Mouse (Mus musculus) lung, embryonic 15.5 days (tissue): ENCODE results near the gene Clasp2. TPM values are rescaled to one million over a fixed set of nuclear protein-coding genes. Genes with fewer than 3 reads are reported as not detected.

Source experiments
- ATAC-seq: fragments of 200-750 bp; cut with Nextera tagmentation; 2 replicates; pipeline ENCODE4 v1.8.0; 2017; ENCODE audit warnings: moderate number of reproducible peaks, borderline replicate concordance; ENCODE audit not compliant: low FRiP score, low TSS enrichment; ENCODE audit errors: extremely low read depth
- H3K27ac ChIP-seq: fragments of 300-500 bp; sonication (generic); 2 replicates; pipeline ENCODE4 v1.5.1; 2015; ENCODE audit warnings: moderate library complexity, mild to moderate bottlenecking, inconsistent platforms
- H3K27me3 ChIP-seq: fragments of 300-500 bp; sonication (generic); 2 replicates; pipeline ENCODE4 v1.6.1; 2015; ENCODE audit warnings: inconsistent platforms
- H3K36me3 ChIP-seq: fragments of 300-500 bp; sonication (generic); 2 replicates; pipeline ENCODE4 v1.6.1; 2015; ENCODE audit warnings: inconsistent platforms
- H3K4me1 ChIP-seq: fragments of 300-500 bp; sonication (generic); 2 replicates; pipeline ENCODE4 v1.6.1; 2015; ENCODE audit warnings: inconsistent platforms
- H3K4me2 ChIP-seq: fragments of 300-500 bp; sonication (generic); 2 replicates; pipeline ENCODE4 v1.6.1; 2015; ENCODE audit warnings: inconsistent platforms, mild to moderate bottlenecking, moderate library complexity
- H3K4me3 ChIP-seq: fragments of 300-500 bp; sonication (generic); 2 replicates; pipeline ENCODE4 v1.5.1; 2015; ENCODE audit warnings: mild to moderate bottlenecking, inconsistent platforms
- H3K9ac ChIP-seq: fragments of 300-500 bp; sonication (generic); 2 replicates; pipeline ENCODE4 v1.6.1; 2015; ENCODE audit warnings: inconsistent platforms
- H3K9me3 ChIP-seq: fragments of 300-500 bp; sonication (generic); 2 replicates; pipeline ENCODE4 v1.6.1; 2016; ENCODE audit warnings: inconsistent platforms
- WGBS: fragments of 180-500 bp; shearing (Covaris S2); methylation state at CpG from one replicate; pipeline ENCODE4 v1.1.7; 2015; 5-methylcytosine and 5-hydroxymethylcytosine counted together
- polyA plus RNA-seq: library from polyadenylated mRNA; unstranded; fragments of >200 nt; fragmentation: Nextera tagmentation; extraction: Ambion mirVana; gene quantifications from 2 replicates; pipeline ENCODE4 v1.2.1, GENCODE M21; 2015

Gene Clasp2
- polyA plus RNA-seq, 1 experiment from 2014 or later, result 27.3 TPM

GRCm38 (mm10) chr9:113802734-113803133 lies 61.5 kb downstream of the Clasp2 start:
- WGBS, result 70% methylated on average over 3 of the region's 3 CpGs
- Histone ChIP-seq H3K4me2 (no peak overlapping the region), H3K9ac (no peak overlapping the region), H3K9me3 (no peaks in the 10 kb centered on the region), H3K4me1 (no peaks in the 10 kb centered on the region), H3K27ac (no peak overlapping the region), H3K4me3 (no peak overlapping the region), H3K36me3 (no peaks in the 10 kb centered on the region), H3K27me3 (no peaks in the 10 kb centered on the region)
- no peak for ATAC-seq

GRCm38 (mm10) chr9:113803751-113804150 lies 62.5 kb downstream of the Clasp2 start:
- 80% methylated on average over 2 of the region's 2 CpGs for WGBS
- Histone ChIP-seq H3K4me2 (no peak overlapping the region), H3K27me3 (no peaks in the 10 kb centered on the region)

DNA sequence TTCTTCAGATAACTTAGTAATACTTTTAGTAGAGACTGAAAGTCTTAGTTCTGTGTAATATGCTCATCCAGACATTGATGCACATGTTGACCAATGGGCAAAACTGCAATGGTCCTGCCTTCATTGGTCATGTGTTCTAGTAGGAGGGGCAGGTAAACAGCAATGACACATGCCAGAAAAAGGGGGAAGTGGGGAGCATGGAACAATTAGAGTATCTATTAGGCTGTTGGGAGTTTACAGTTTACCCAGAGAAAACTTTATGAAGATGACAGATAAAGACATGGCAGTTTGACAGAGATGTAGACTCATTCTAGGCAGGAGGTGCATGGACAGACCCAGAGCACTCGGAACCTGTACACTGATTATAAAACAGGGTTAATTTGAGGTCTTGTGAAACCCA lies 64.1 kb downstream of the Clasp2 start:
- H3K36me3 ChIP-seq, result no peaks in the 10 kb centered on the region
- ATAC-seq, result no peak
- H3K4me2 ChIP-seq, result no peak overlapping the region

More at GRCm38 (mm10) chr9:113803751-113804150, 62.5 kb downstream of the Clasp2 start:
- H3K9ac ChIP-seq, result no peak overlapping the region
- H3K9me3 ChIP-seq, result no peaks in the 10 kb centered on the region
- H3K4me1 ChIP-seq, result no peaks in the 10 kb centered on the region
- no peak for ATAC-seq
- H3K4me3 ChIP-seq, result no peak overlapping the region
- no peak overlapping the region for H3K27ac ChIP-seq
- H3K36me3 ChIP-seq, result no peaks in the 10 kb centered on the region

GRCm38 (mm10) chr9:113811327-113811726 lies 70.1 kb downstream of the Clasp2 start:
- no peak overlapping the region for H3K9ac ChIP-seq
- H3K9me3 ChIP-seq, result no peaks in the 10 kb centered on the region
- no peak overlapping the region for H3K4me2 ChIP-seq
- no peaks in the 10 kb centered on the region for H3K36me3 ChIP-seq
- no peak overlapping the region for H3K27ac ChIP-seq
- peaks cover 4% of the 10 kb centered on the region; the same call in 1 of the 2 replicates for H3K4me1 ChIP-seq
- H3K4me3 ChIP-seq, result no peak overlapping the region
- 45% methylated on average over 1 of the region's 1 CpGs for WGBS
- ATAC-seq, result no peak
- H3K27me3 ChIP-seq, result no peaks in the 10 kb centered on the region

More for the DNA sequence above, 64.1 kb downstream of the Clasp2 start:
- H3K27me3 ChIP-seq, result no peaks in the 10 kb centered on the region
- H3K9ac ChIP-seq, result no peak overlapping the region
- WGBS, result 90% methylated on average over 1 of the region's 1 CpGs
- no peak overlapping the region for H3K4me3 ChIP-seq
- H3K27ac ChIP-seq, result no peak overlapping the region
- no peaks in the 10 kb centered on the region for H3K9me3 ChIP-seq
- no peaks in the 10 kb centered on the region for H3K4me1 ChIP-seq

DNA sequence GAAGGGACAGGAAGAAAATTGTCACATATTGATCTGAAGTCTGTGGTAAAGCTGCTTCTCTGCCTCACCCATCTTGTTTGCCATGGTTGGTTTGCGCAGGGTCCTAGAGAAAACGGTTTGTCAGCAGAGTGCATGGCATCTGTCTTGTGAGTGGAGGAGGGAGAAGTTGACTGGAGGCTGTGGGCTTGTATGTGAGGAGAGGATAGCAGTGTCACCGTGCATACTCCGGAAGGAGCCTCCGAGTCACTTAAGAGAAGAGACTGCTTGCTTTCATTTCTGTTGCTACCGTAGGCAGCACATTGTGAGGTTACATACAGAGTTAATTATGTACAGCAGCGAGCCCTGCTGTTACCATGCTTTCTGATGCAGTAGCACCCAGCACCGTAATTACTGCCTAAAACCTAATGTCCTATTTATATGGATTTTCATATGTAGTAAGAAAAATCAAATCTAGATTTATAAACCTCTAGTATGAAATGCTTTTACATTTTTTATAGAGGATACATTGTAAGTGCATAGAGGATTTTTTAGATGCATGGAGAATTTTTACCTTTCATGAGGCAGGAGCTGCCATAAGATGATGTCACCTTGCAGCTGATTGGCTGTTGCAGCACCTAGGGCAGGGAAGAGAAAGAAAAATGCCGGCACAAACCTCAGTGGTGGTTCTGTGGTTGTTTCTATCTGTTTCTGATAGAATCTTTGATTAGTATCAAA lies 70.8 kb downstream of the Clasp2 start:
- Histone ChIP-seq H3K4me2 (peak overlapping the region; percentile 33; the same call in 1 of the 2 replicates), H3K36me3 (no peaks in the 10 kb centered on the region), H3K4me1 (peaks cover 4% of the 10 kb centered on the region; the same call in 1 of the 2 replicates), H3K9me3 (no peaks in the 10 kb centered on the region), H3K27me3 (no peaks in the 10 kb centered on the region), H3K27ac (no peak overlapping the region), H3K9ac (0 out of 2 replicates have a peak overlapping the region, but pooled peaks have one; percentile 7), H3K4me3 (no peak overlapping the region)
- 41% methylated on average over 9 of the region's 9 CpGs for WGBS
- ATAC-seq, result 0 out of 2 replicates have a peak, but pooled peaks have one; percentile 27

GRCm38 (mm10) chr9:113812671-113813001 lies 71.4 kb downstream of the Clasp2 start:
- Histone ChIP-seq H3K9ac (no peak overlapping the region), H3K4me3 (no peak overlapping the region), H3K27me3 (no peaks in the 10 kb centered on the region), H3K27ac (no peak overlapping the region), H3K36me3 (no peaks in the 10 kb centered on the region), H3K4me1 (peaks cover 4% of the 10 kb centered on the region; the same call in 1 of the 2 replicates), H3K9me3 (no peaks in the 10 kb centered on the region), H3K4me2 (no peak overlapping the region)
- no peak for ATAC-seq
- 71% methylated on average over 4 of the region's 4 CpGs for WGBS

DNA sequence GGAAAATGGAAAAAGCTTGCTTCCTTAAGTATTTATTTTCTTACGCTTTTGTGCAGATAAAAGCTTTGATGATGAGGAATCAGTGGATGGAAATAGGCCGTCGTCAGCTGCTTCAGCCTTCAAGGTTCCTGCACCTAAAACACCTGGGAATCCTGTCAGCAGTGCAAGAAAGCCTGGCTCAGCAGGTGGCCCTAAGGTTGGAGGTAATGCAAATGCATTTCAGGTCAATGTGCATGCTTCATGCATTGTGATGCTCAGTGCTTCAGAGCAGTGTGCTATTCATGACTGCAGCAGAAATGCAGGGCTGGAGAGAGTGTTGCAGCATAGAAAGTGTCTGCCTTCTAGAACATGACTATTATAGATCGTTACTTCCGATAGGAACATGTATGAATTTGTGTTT lies 71.8 kb downstream of the Clasp2 start:
- Histone ChIP-seq H3K36me3 (no peaks in the 10 kb centered on the region), H3K4me2 (no peak overlapping the region), H3K4me3 (no peak overlapping the region), H3K27ac (no peak overlapping the region), H3K9me3 (no peaks in the 10 kb centered on the region), H3K4me1 (peaks cover 4% of the 10 kb centered on the region; the same call in 1 of the 2 replicates), H3K27me3 (no peaks in the 10 kb centered on the region), H3K9ac (no peak overlapping the region)
- WGBS, result 79% methylated on average over 5 of the region's 5 CpGs
- no peak for ATAC-seq

DNA sequence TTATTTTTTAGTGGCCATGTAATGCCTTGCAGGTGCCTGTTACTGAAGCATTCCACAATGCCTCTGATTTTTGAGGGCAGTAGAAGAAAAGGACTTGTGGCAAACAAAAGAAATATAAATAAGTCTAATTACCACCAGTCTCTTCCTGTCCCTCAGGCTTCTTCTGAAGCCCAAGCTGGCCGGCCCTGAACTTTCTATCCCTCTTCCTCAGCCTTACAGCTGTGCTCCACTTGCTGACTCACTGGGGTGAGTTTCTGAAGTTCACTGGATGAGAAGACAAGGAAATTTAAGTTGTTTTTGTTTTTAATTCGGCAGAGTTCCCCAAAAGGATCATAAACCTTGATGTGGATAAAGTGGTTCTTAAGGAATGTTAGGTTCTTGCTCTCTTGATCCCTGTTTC lies 74.6 kb downstream of the Clasp2 start:
- H3K27ac ChIP-seq, result no peak overlapping the region
- H3K9ac ChIP-seq, result no peak overlapping the region
- no peaks in the 10 kb centered on the region for H3K36me3 ChIP-seq
- WGBS, result 74% methylated on average over 2 of the region's 2 CpGs
- no peak overlapping the region for H3K4me3 ChIP-seq
- peaks cover 4% of the 10 kb centered on the region; the same call in 1 of the 2 replicates for H3K4me1 ChIP-seq
- H3K9me3 ChIP-seq, result no peaks in the 10 kb centered on the region
- ATAC-seq, result no peak
- no peaks in the 10 kb centered on the region for H3K27me3 ChIP-seq
- H3K4me2 ChIP-seq, result no peak overlapping the region

- Histone ChIP-seq H3K9ac (no peak overlapping the region), H3K36me3 (no peaks in the 10 kb centered on the region), H3K4me3 (no peak overlapping the region), H3K4me1 (no peaks in the 10 kb centered on the region), H3K27me3 (no peaks in the 10 kb centered on the region), H3K27ac (no peak overlapping the region), H3K4me2 (no peak overlapping the region), H3K9me3 (no peaks in the 10 kb centered on the region)
- ATAC-seq, result no peak
- 58% methylated on average over 1 of the region's 1 CpGs for WGBS
Measured at GRCm38 (mm10) chr9:113822150-113822549, 80.9 kb downstream of the Clasp2 start.

DNA sequence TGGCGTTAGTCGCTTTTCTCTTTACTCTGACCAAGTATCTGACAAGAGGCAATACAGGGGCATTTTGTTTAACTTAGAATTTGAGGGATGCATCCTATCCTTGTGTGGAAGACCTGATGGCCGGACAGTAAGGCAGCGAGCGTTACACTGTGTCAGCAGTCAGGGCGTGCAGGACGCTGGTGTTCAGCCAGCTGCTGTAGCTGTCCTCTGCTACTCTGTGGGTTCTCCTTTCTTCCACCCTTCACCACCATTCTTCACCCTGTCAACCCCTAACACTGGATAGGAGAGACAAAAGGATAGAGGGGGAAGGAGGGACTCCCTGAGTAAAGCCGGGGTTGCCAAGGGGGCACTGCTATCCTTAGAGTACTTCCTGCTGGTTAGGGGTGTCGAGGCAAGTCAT lies 87.4 kb downstream of the Clasp2 start:
- no peak for ATAC-seq
- Histone ChIP-seq H3K27ac (no peak overlapping the region), H3K27me3 (no peaks in the 10 kb centered on the region), H3K9ac (no peak overlapping the region), H3K9me3 (no peaks in the 10 kb centered on the region), H3K4me2 (no peak overlapping the region), H3K4me3 (no peak overlapping the region), H3K36me3 (no peaks in the 10 kb centered on the region), H3K4me1 (0 out of 2 replicates have a peak, but pooled peaks cover 5% of the 10 kb centered on the region)
- 67% methylated on average over 9 of the region's 9 CpGs for WGBS

- Histone ChIP-seq H3K27me3 (no peaks in the 10 kb centered on the region), H3K4me2 (no peak overlapping the region), H3K9me3 (no peaks in the 10 kb centered on the region), H3K9ac (no peak overlapping the region), H3K4me3 (no peak overlapping the region), H3K27ac (no peak overlapping the region), H3K36me3 (no peaks in the 10 kb centered on the region), H3K4me1 (0 out of 2 replicates have a peak, but pooled peaks cover 5% of the 10 kb centered on the region)
- 85% methylated on average over 3 of the region's 3 CpGs for WGBS
- ATAC-seq, result no peak
Measured at GRCm38 (mm10) chr9:113830219-113830618, 88.9 kb downstream of the Clasp2 start.

GRCm38 (mm10) chr9:113833481-113833880 lies 92.2 kb downstream of the Clasp2 start:
- Histone ChIP-seq H3K27me3 (no peaks in the 10 kb centered on the region), H3K27ac (no peak overlapping the region), H3K4me1 (0 out of 2 replicates have a peak, but pooled peaks cover 5% of the 10 kb centered on the region), H3K4me2 (no peak overlapping the region), H3K9me3 (no peaks in the 10 kb centered on the region), H3K36me3 (0 out of 2 replicates have a peak, but pooled peaks cover 3% of the 10 kb centered on the region), H3K9ac (no peak overlapping the region), H3K4me3 (no peak overlapping the region)
- ATAC-seq, result peak; percentile 64
- 59% methylated on average over 7 of the region's 7 CpGs for WGBS
